Mouse (Mus musculus): ENCODE measurements around the gene Cln3. TPM values are rescaled to one million over a fixed set of nuclear protein-coding genes. Genes with fewer than 3 reads are reported as not detected.

Gene Cln3
- polyA plus RNA-seq, 1 experiment from 2014 or later: 33.3 TPM

DNA sequence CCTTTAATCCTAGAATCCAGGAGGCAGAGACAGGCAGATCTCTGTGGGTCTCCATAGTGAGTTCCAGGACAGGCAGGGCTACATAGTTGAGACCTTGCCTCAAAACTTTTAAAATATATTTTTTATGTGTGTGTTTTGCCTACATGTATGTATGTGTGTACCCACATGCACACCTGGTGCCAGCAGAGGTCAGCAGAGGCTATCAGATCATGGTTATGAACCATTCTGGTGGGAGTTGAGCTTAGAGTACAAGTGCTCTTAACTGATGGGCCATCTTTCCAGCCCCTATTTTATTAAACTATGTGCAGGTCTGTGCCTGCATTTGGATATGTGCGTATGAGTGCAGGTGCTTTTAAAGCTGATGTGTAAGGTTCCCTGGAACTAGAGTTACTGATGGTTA lies 30.8 kb downstream of the Cln3 start:
- no peak overlapping the region for H3K27ac ChIP-seq (ENCODE audit: low read length)
- H3K4me3 ChIP-seq (replicated peaks; ENCODE audit: low read length): no peak overlapping the region
- H3K9me3 ChIP-seq (replicated peaks; ENCODE audit: control insufficient read depth, low read length): no peaks in the 10 kb centered on the region
- peaks cover 44% of the 10 kb centered on the region for H3K36me3 ChIP-seq (ENCODE audit: control insufficient read depth, insufficient read depth, low read length)
- no peaks in the 10 kb centered on the region for H3K4me1 ChIP-seq (ENCODE audit: control insufficient read depth, insufficient read depth, low read length)
- 91% methylated on average over 1 of the region's 1 CpGs for WGBS
- H3K4me2 ChIP-seq (ENCODE audit: low read depth, low read length): no peak overlapping the region
- H3K9ac ChIP-seq (ENCODE audit: low read length): no peak overlapping the region
- no peak for ATAC-seq (ENCODE audit: insufficient read depth, low FRiP score)
- no peaks in the 10 kb centered on the region for H3K27me3 ChIP-seq (ENCODE audit: control insufficient read depth, insufficient read depth, low read length)

DNA sequence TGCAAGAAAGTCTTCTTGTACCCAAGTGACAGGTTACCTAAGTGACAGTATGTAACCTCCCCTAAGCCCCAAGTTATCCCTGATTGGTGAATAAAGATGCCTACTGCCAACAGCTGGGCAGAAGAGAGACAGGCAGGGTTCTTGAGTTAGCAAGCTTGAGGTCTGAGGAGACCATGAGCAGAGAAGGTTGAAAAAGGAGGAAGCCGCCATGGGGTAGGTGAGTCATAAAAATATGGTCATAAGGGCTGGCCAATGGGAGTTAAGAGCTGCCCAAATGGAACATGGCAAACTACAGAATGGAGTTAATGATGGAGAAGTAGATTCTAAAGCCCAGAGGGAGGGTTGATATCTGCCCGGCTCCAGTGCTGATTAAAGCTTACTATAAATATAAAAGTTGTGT lies 40.0 kb downstream of the Cln3 start:
- H3K9ac ChIP-seq (ENCODE audit: low read length): no peak overlapping the region
- H3K27me3 ChIP-seq (ENCODE audit: control insufficient read depth, insufficient read depth, low read length): no peaks in the 10 kb centered on the region
- H3K4me3 ChIP-seq (replicated peaks; ENCODE audit: low read length): no peak overlapping the region
- H3K36me3 ChIP-seq (ENCODE audit: control insufficient read depth, insufficient read depth, low read length): peaks cover 18% of the 10 kb centered on the region
- no peaks in the 10 kb centered on the region for H3K9me3 ChIP-seq (replicated peaks; ENCODE audit: control insufficient read depth, low read length)
- 79% methylated on average over 2 of the region's 2 CpGs for WGBS
- no peak overlapping the region for H3K4me2 ChIP-seq (ENCODE audit: low read depth, low read length)
- ATAC-seq (ENCODE audit: insufficient read depth, low FRiP score): no peak
- no peaks in the 10 kb centered on the region for H3K4me1 ChIP-seq (ENCODE audit: control insufficient read depth, insufficient read depth, low read length)
- no peak overlapping the region for H3K27ac ChIP-seq (ENCODE audit: low read length)

DNA sequence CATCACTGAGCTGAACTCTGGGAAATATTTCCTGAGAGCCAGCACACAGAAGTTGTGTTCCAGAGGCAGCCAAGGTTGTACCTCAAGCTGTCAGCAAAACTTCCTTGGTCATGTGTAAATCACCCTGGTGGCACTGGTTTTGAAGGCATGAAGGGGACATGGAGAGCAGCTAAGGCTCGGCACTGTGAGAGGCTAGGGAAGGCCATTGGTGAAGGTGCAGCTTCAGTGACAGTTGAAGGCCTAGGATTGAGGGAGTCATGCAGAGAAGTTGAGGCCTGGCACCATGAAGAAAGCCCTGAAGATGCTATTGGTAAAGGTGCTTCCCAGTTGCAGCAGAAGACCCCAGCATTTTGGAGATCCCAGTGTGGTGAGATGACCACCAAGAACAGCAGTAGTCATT lies 44.0 kb downstream of the Cln3 start:
- Histone ChIP-seq H3K36me3 (ENCODE audit: control insufficient read depth, insufficient read depth, low read length) (peaks cover 6% of the 10 kb centered on the region; the same call in 1 of the 2 replicates), H3K4me1 (ENCODE audit: control insufficient read depth, insufficient read depth, low read length) (no peaks in the 10 kb centered on the region), H3K27me3 (ENCODE audit: control insufficient read depth, insufficient read depth, low read length) (peaks cover 5% of the 10 kb centered on the region), H3K4me2 (ENCODE audit: low read depth, low read length) (no peak overlapping the region), H3K9me3 (replicated peaks; ENCODE audit: control insufficient read depth, low read length) (no peaks in the 10 kb centered on the region), H3K9ac (ENCODE audit: low read length) (no peak overlapping the region), H3K27ac (ENCODE audit: low read length) (no peak overlapping the region), H3K4me3 (replicated peaks; ENCODE audit: low read length) (no peak overlapping the region)
- no peak for ATAC-seq (ENCODE audit: insufficient read depth, low FRiP score)
- WGBS: 85% methylated on average over 1 of the region's 1 CpGs

DNA sequence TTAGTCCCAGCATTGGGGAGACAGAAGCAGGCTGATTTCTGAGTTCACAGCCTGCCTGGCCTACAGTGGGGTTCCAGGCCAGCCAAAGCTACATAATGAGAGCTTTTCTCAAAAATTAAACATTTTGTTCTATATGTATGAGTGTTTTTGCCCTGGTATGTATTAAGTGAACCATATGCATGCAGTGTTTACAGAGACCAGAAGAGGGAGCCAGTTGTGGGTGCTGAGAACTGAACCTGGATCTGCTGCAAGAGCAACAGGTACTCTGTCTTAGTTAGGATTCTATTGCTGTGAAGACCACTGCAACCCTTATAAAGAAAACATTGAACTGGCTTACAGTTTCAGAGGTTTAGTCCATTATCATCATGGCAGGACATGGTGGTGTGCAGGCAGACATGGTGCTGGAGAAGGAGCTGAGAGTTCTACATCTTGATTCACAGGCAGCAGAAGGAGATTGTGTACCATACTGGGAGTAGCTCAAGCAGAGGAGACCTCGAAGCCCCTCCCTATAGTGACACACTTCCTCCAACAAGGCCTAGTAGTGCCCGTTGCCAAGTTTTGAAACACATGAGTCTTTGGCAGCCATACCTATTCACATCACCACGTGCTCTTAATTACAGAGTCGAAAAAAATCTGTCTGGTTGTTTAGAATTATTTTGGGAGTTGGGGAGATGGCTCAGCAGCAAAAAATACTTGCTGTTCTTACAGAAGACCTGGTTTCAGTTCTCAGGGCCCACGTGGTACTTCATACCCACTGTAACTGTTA lies 47.6 kb downstream of the Cln3 start:
- Histone ChIP-seq H3K4me1 (ENCODE audit: control insufficient read depth, insufficient read depth, low read length) (no peaks in the 10 kb centered on the region), H3K9me3 (replicated peaks; ENCODE audit: control insufficient read depth, low read length) (no peaks in the 10 kb centered on the region), H3K27me3 (ENCODE audit: control insufficient read depth, insufficient read depth, low read length) (peaks cover 7% of the 10 kb centered on the region), H3K9ac (ENCODE audit: low read length) (no peak overlapping the region), H3K27ac (ENCODE audit: low read length) (no peak overlapping the region), H3K36me3 (ENCODE audit: control insufficient read depth, insufficient read depth, low read length) (no peaks in the 10 kb centered on the region), H3K4me2 (ENCODE audit: low read depth, low read length) (no peak overlapping the region), H3K4me3 (replicated peaks; ENCODE audit: low read length) (no peak overlapping the region)
- ATAC-seq (ENCODE audit: insufficient read depth, low FRiP score): no peak
- 74% methylated on average over 5 of the region's 5 CpGs for WGBS

DNA sequence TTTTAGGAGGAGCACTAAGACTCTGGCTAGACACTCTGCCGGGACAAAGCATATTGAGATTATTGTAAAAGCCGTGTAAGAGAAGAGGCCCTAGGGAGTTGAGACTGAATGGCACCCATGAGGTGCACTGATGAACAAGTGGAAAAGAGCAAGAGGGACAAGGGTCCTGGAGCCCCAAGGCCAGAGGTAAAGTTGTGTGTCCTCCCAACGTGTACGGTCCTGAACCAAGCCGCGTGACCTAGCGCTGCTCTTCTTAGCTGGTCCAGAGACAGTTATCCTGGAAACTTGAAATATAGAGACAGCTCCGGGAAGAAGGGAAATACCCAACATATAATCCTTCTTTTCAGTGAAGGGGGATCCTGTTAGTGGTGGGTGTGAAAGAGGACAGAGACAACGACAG lies 49.2 kb downstream of the Cln3 start:
- WGBS: 58% methylated on average over 9 of the region's 9 CpGs
- Histone ChIP-seq H3K4me1 (ENCODE audit: control insufficient read depth, insufficient read depth, low read length) (no peaks in the 10 kb centered on the region), H3K9ac (ENCODE audit: low read length) (no peak overlapping the region), H3K27me3 (ENCODE audit: control insufficient read depth, insufficient read depth, low read length) (peaks cover 7% of the 10 kb centered on the region), H3K9me3 (replicated peaks; ENCODE audit: control insufficient read depth, low read length) (no peaks in the 10 kb centered on the region), H3K36me3 (ENCODE audit: control insufficient read depth, insufficient read depth, low read length) (no peaks in the 10 kb centered on the region), H3K4me3 (replicated peaks; ENCODE audit: low read length) (peak overlapping the region; percentile 48), H3K4me2 (ENCODE audit: low read depth, low read length) (peak overlapping the region; percentile 74), H3K27ac (ENCODE audit: low read length) (no peak overlapping the region)
- no peak for ATAC-seq (ENCODE audit: insufficient read depth, low FRiP score)

DNA sequence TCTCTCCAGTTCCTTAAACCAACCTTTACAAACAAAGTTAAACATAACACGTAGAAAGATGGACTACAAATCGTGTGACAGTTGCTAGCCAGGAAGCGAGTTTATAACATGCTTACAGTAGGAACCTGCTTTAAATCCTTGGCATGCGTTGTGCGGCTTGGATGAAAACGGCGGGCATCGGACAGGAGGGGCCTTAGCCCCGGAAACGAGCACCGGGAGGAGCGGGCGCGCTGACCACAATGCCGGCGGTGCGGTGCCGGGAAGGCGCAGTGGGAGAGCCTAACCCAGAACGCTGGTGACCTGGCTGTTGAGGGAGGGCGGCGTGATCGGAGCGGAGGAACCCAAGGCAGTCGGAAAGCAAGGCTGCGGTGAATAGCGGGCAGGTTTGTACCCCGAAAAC lies 49.9 kb downstream of the Cln3 start:
- H3K4me2 ChIP-seq (ENCODE audit: low read depth, low read length): peak overlapping the region; percentile 74
- WGBS: under 1% methylated on average over 28 of the region's 28 CpGs
- H3K9ac ChIP-seq (ENCODE audit: low read length): peak overlapping the region; percentile 68
- H3K4me3 ChIP-seq (replicated peaks; ENCODE audit: low read length): peak overlapping the region; percentile 48
- no peak overlapping the region for H3K27ac ChIP-seq (ENCODE audit: low read length)
- peak; percentile 33; the same call in 1 of the 2 replicates for ATAC-seq (ENCODE audit: insufficient read depth, low FRiP score)
- no peaks in the 10 kb centered on the region for H3K36me3 ChIP-seq (ENCODE audit: control insufficient read depth, insufficient read depth, low read length)
- H3K4me1 ChIP-seq (ENCODE audit: control insufficient read depth, insufficient read depth, low read length): no peaks in the 10 kb centered on the region
- no peaks in the 10 kb centered on the region for H3K9me3 ChIP-seq (replicated peaks; ENCODE audit: control insufficient read depth, low read length)
- H3K27me3 ChIP-seq (ENCODE audit: control insufficient read depth, insufficient read depth, low read length): peaks cover 7% of the 10 kb centered on the region

DNA sequence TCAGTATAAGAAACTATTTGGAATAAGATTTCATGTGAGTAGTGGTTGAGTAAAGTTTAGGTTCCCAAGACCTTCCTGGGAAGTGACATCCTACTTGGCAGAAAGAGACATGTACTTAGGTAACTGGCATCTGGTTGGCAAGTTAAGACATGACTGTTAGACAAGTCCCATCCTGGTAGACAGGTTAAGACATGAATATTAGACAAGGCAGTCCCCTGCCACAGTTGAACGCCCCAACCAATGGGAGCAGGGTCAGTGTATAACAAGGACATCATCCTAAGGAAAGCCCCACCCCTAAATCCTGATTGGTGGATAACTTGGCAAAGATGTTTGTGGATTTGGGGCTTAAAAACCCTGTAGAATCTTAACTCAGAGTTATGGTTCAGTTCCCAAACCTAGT lies 52.2 kb downstream of the Cln3 start:
- 86% methylated on average over 1 of the region's 1 CpGs for WGBS
- ATAC-seq (ENCODE audit: insufficient read depth, low FRiP score): no peak
- no peak overlapping the region for H3K27ac ChIP-seq (ENCODE audit: low read length)

DNA sequence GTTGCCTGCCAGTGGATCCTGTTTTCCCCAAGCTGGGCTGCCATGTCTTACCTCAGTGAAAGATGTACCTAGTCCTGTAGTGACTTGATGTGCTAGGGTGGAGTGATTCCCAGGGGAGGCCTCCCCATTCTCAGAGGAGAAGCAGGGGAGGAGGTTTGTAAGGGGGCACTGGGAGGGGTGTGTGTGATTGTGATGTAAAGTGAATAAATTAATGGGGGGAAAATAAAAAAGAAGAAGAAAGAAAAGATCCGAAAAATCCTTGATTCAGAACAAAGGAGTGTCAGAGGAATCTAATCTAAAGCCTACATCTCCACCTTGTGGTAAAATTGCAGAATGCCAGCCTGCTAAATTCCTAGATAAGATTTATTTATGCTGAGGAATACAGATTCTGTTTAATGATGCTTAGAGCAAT lies 57.4 kb downstream of the Cln3 start:
- H3K27me3 ChIP-seq (ENCODE audit: control insufficient read depth, insufficient read depth, low read length): no peaks in the 10 kb centered on the region
- no peaks in the 10 kb centered on the region for H3K36me3 ChIP-seq (ENCODE audit: control insufficient read depth, insufficient read depth, low read length)
- no peak overlapping the region for H3K4me2 ChIP-seq (ENCODE audit: low read depth, low read length)
- 0 out of 2 replicates have a peak, but pooled peaks have one; percentile 21 for ATAC-seq (ENCODE audit: insufficient read depth, low FRiP score)
- no peaks in the 10 kb centered on the region for H3K9me3 ChIP-seq (replicated peaks; ENCODE audit: control insufficient read depth, low read length)
- peak overlapping the region; percentile 47; the same call in 1 of the 2 replicates for H3K9ac ChIP-seq (ENCODE audit: low read length)
- WGBS: 5% methylated on average over 1 of the region's 1 CpGs
- no peaks in the 10 kb centered on the region for H3K4me1 ChIP-seq (ENCODE audit: control insufficient read depth, insufficient read depth, low read length)
- no peak overlapping the region for H3K27ac ChIP-seq (ENCODE audit: low read length)
- no peak overlapping the region for H3K4me3 ChIP-seq (replicated peaks; ENCODE audit: low read length)

More for the DNA sequence above, 52.2 kb downstream of the Cln3 start:
- H3K4me3 ChIP-seq (replicated peaks; ENCODE audit: low read length): no peak overlapping the region
- no peaks in the 10 kb centered on the region for H3K9me3 ChIP-seq (replicated peaks; ENCODE audit: control insufficient read depth, low read length)
- no peaks in the 10 kb centered on the region for H3K36me3 ChIP-seq (ENCODE audit: control insufficient read depth, insufficient read depth, low read length)
- no peak overlapping the region for H3K4me2 ChIP-seq (ENCODE audit: low read depth, low read length)
- H3K9ac ChIP-seq (ENCODE audit: low read length): no peak overlapping the region
- H3K27me3 ChIP-seq (ENCODE audit: control insufficient read depth, insufficient read depth, low read length): peaks cover 7% of the 10 kb centered on the region
- H3K4me1 ChIP-seq (ENCODE audit: control insufficient read depth, insufficient read depth, low read length): no peaks in the 10 kb centered on the region

DNA sequence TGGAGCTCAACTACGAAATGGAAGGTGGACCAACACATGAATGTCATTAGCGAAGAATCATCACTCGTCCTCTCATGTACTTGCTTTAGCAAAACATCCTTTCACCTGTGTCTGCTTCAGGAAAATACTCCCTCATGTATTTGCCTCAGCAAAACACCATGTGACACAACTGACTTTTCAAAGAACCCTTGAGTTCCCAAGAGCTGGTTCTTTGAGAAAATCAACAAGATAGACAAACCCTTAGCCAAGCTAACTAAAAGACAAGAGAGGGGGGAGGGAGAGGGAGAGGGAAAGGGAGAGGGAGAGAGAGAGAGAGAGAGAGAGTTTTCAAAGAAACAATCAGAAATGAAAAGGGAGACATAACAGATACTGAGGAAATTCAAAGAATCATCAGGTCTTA lies 62.3 kb downstream of the Cln3 start:
- Histone ChIP-seq H3K9me3 (replicated peaks; ENCODE audit: control insufficient read depth, low read length) (no peaks in the 10 kb centered on the region), H3K36me3 (ENCODE audit: control insufficient read depth, insufficient read depth, low read length) (no peaks in the 10 kb centered on the region), H3K4me2 (ENCODE audit: low read depth, low read length) (no peak overlapping the region), H3K27ac (ENCODE audit: low read length) (no peak overlapping the region), H3K4me1 (ENCODE audit: control insufficient read depth, insufficient read depth, low read length) (no peaks in the 10 kb centered on the region), H3K27me3 (ENCODE audit: control insufficient read depth, insufficient read depth, low read length) (no peaks in the 10 kb centered on the region), H3K4me3 (replicated peaks; ENCODE audit: low read length) (no peak overlapping the region), H3K9ac (ENCODE audit: low read length) (no peak overlapping the region)
- ATAC-seq (ENCODE audit: insufficient read depth, low FRiP score): no peak
- WGBS: 86% methylated on average over 3 of the region's 3 CpGs
